8 mouse cellular contexts compared by ENCODE assay signal in genomic region chr9:35156002-35156710, GRCm38 (mm10). TPM values are rescaled to one million over a fixed set of nuclear protein-coding genes. Genes with fewer than 3 reads are reported as not detected.
DNase-seq lines count a peak whose midpoint lies in the region; ATAC-seq lines count a peak whose summit lies in the region.

No protein-coding gene starts in this region.

- H3K4me1 ChIP-seq in kidney, embryonic 16.5 days (ENCODE audit: insufficient read depth, low read length): peaks cover 4% of the 10 kb centered on the region; the same call in 1 of the 2 replicates
- no peaks in the 10 kb centered on the region for H3K4me1 ChIP-seq in intestine, embryonic 16.5 days (ENCODE audit: control insufficient read depth, insufficient read depth, low read length)
- H3K4me1 ChIP-seq in midbrain, embryonic 10.5 days: no peaks in the 10 kb centered on the region

- H3K27me3 ChIP-seq in kidney, embryonic 16.5 days (ENCODE audit: insufficient read depth, low read length): no peaks in the 10 kb centered on the region
- H3K27me3 ChIP-seq in intestine, embryonic 16.5 days (replicated peaks; ENCODE audit: control insufficient read depth, insufficient read depth, low read length): no peaks in the 10 kb centered on the region
- no peaks in the 10 kb centered on the region for H3K27me3 ChIP-seq in midbrain, embryonic 10.5 days (ENCODE audit: low read depth, poor library complexity, severe bottlenecking)

- peak; percentile 29; the same call in 1 of the 2 replicates for ATAC-seq in kidney, embryonic 16.5 days (ENCODE audit: low FRiP score, low TSS enrichment)
- ATAC-seq in intestine, embryonic 16.5 days: peak; percentile 51

- DNase-seq in kidney, postnatal 25 days: no peak
- DNase-seq in urinary bladder, postnatal 36 days (ENCODE audit: low spot score in 2 of 2): peak; percentile 16 to 26
- DNase-seq in urinary bladder, adult 18-20 months (ENCODE audit: low spot score in 2 of 2): no peak
- no peak for DNase-seq in midbrain, embryonic 10.5 days (ENCODE audit: low spot score)
- DNase-seq in cerebellum, adult 11 months: no peak
- DNase-seq in cerebellum, adult 11-12 months: no peak

- no peak overlapping the region for H3K9ac ChIP-seq in kidney, embryonic 16.5 days (replicated peaks; ENCODE audit: low read length)
- H3K9ac ChIP-seq in intestine, embryonic 16.5 days (ENCODE audit: low read depth, low read length): no peak overlapping the region

- 87% methylated on average over 5 of the region's 5 CpGs for WGBS in kidney, embryonic 16.5 days
- 83% methylated on average over 5 of the region's 5 CpGs for WGBS in intestine, embryonic 16.5 days
- 93% methylated on average over 5 of the region's 5 CpGs for WGBS in midbrain, embryonic 10.5 days

- no peaks in the 10 kb centered on the region for H3K36me3 ChIP-seq in kidney, embryonic 16.5 days (ENCODE audit: insufficient read depth, low read length)
- H3K36me3 ChIP-seq in intestine, embryonic 16.5 days (ENCODE audit: control insufficient read depth, insufficient read depth, low read length): no peaks in the 10 kb centered on the region
- peaks cover 9% of the 10 kb centered on the region for H3K36me3 ChIP-seq in midbrain, embryonic 10.5 days

- H3K27ac ChIP-seq in kidney, embryonic 16.5 days (ENCODE audit: low read length): no peak overlapping the region
- no peak overlapping the region for H3K27ac ChIP-seq in intestine, embryonic 16.5 days (ENCODE audit: low read length)
- H3K27ac ChIP-seq in midbrain, embryonic 10.5 days (replicated peaks): no peak overlapping the region

- H3K4me3 ChIP-seq in kidney, embryonic 16.5 days (ENCODE audit: low read length): no peak overlapping the region
- H3K4me3 ChIP-seq in intestine, embryonic 16.5 days (ENCODE audit: low read length): no peak overlapping the region
- no peak overlapping the region for H3K4me3 ChIP-seq in midbrain, embryonic 10.5 days

- H3K9me3 ChIP-seq in kidney, embryonic 16.5 days (ENCODE audit: low read length): no peaks in the 10 kb centered on the region
- H3K9me3 ChIP-seq in intestine, embryonic 16.5 days (ENCODE audit: control insufficient read depth, low read length): no peaks in the 10 kb centered on the region
- H3K9me3 ChIP-seq in midbrain, embryonic 10.5 days (replicated peaks): no peaks in the 10 kb centered on the region

- H3K4me2 ChIP-seq in kidney, embryonic 16.5 days (replicated peaks; ENCODE audit: low read depth, low read length): no peak overlapping the region
- no peak overlapping the region for H3K4me2 ChIP-seq in intestine, embryonic 16.5 days (ENCODE audit: low read depth, low read length)

RNA-seq across cellular contexts. Expression of gene Dcps, which starts 19.7 kb away (rescaled TPM):
- 98.4 and 102 TPM in 2 replicates for polyA plus RNA-seq in kidney, embryonic 16.5 days (2015; fragmentation: Nextera tagmentation; extraction: Ambion mirVana)
- polyA plus RNA-seq in intestine, embryonic 16.5 days (2015; fragmentation: Nextera tagmentation; extraction: Ambion mirVana): 73.5 and 88.2 TPM in 2 replicates
- polyA plus RNA-seq in midbrain, embryonic 10.5 days (2016; fragmentation: Nextera tagmentation; extraction: Ambion mirVana): 108 TPM in 2 replicates

RNA-seq across cellular contexts. Expression of gene St3gal4, which starts 37.1 kb away (rescaled TPM):
- 19.4 and 20.0 TPM in 2 replicates for polyA plus RNA-seq in kidney, embryonic 16.5 days (2015; fragmentation: Nextera tagmentation; extraction: Ambion mirVana)
- polyA plus RNA-seq in intestine, embryonic 16.5 days (2015; fragmentation: Nextera tagmentation; extraction: Ambion mirVana): 250 and 291 TPM in 2 replicates
- 10.7 and 11.2 TPM in 2 replicates for polyA plus RNA-seq in midbrain, embryonic 10.5 days (2016; fragmentation: Nextera tagmentation; extraction: Ambion mirVana)

RNA-seq across cellular contexts. Expression of gene Srpr, which starts 43.8 kb away (rescaled TPM):
- 128 and 130 TPM in 2 replicates for polyA plus RNA-seq in kidney, embryonic 16.5 days (2015; fragmentation: Nextera tagmentation; extraction: Ambion mirVana)
- polyA plus RNA-seq in intestine, embryonic 16.5 days (2015; fragmentation: Nextera tagmentation; extraction: Ambion mirVana): 115 and 119 TPM in 2 replicates
- polyA plus RNA-seq in midbrain, embryonic 10.5 days (2016; fragmentation: Nextera tagmentation; extraction: Ambion mirVana): 85.5 and 87.3 TPM in 2 replicates

RNA-seq across cellular contexts. Expression of gene Tirap, which starts 43.9 kb away (rescaled TPM):
- 11.4 and 11.7 TPM in 2 replicates for polyA plus RNA-seq in kidney, embryonic 16.5 days (2015; fragmentation: Nextera tagmentation; extraction: Ambion mirVana)
- 12.4 and 13.4 TPM in 2 replicates for polyA plus RNA-seq in intestine, embryonic 16.5 days (2015; fragmentation: Nextera tagmentation; extraction: Ambion mirVana)
- 18.5 and 19.6 TPM in 2 replicates for polyA plus RNA-seq in midbrain, embryonic 10.5 days (2016; fragmentation: Nextera tagmentation; extraction: Ambion mirVana)

RNA-seq across cellular contexts. Expression of gene Foxred1, which starts 54.7 kb away (rescaled TPM):
- polyA plus RNA-seq in kidney, embryonic 16.5 days (2015; fragmentation: Nextera tagmentation; extraction: Ambion mirVana): 53.4 and 58.0 TPM in 2 replicates
- polyA plus RNA-seq in intestine, embryonic 16.5 days (2015; fragmentation: Nextera tagmentation; extraction: Ambion mirVana): 41.7 and 46.3 TPM in 2 replicates
- 54.6 and 57.2 TPM in 2 replicates for polyA plus RNA-seq in midbrain, embryonic 10.5 days (2016; fragmentation: Nextera tagmentation; extraction: Ambion mirVana)

Comparison
In these comparisons a context has a peak if more than half of its experiments do, and no peak if none do; other contexts are left out.
1. DNase-seq: peak in urinary bladder, postnatal 36 days (2 of 2); none in kidney, postnatal 25 days (0 of 2), urinary bladder, adult 18-20 months (0 of 2), midbrain, embryonic 10.5 days (single experiment), cerebellum, adult 11 months (single experiment) and cerebellum, adult 11-12 months (single experiment).
2. RNA of gene St3gal4, which starts 37.1 kb away (polyA plus RNA-seq): 250 to 291 TPM in intestine, embryonic 16.5 days; 19.4 to 20.0 TPM in kidney, embryonic 16.5 days and 10.7 to 11.2 TPM in midbrain, embryonic 10.5 days; every median in the first group is over 10 times any median in the second.